Mouse (Mus musculus): ENCODE measurements at regions not wholly inside any gene's neighbourhood (a gene's known extent, or its start where the extent isn't known, plus 50 kb on each side); places are given as distances from the start of the nearest gene placed in this dataset.

DNA sequence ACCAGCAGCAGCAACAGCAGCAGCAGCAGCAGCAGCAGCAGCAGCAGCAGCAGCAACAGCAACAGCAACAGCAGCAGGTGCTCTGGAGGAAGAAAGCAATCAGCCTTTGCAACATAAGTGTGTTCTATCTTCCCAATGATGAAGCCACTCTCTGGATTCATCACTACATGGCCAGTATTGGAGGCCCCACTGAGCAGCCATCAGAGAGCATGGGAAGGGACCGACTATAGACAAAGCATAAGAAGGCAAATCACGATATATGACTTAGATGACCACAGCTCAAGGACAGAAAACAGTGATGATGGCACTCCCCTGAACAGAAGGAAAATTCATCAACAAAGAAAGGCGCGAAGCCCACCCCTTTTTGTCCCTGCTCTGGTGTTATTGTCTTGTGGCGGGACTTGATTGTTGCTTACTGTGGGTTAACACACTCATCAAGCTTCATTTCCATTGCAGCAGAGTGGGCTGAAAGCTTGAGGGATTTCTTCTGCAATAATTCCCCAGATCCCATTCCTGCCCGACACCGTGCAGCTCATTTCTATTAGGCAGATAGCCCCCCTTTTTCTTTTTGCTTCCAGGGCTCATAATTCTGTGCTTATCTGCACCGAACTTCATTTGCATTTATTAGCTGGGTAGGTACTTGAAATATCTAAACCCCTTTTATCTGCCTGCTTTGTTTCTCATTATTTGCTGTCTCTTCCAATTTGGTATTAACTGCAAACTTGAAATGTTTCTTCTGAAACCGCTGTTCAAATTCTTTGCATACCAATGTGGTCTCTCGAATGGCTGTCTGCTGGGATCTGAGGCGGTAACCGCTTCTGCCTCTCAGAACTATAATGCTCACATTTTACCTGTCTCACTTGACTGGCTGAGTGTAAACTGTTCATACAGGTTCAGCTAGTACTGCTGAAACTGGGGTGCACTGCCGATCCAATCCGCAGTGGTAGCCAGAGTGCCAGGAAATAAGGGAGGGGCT lies 296.5 kb downstream of the Hace1 start:
- TF ChIP-seq CTCF (IDR thresholded peaks at IDR 0.05) = no peak
- TF ChIP-seq POLR2A (IDR thresholded peaks at IDR 0.05; ENCODE audit: insufficient read depth, low read depth, low read length) = no peak

Measured in heart, adult 2 months (tissue).